Mouse (Mus musculus): ENCODE measurements at regions not wholly inside any gene's neighbourhood (a gene's known extent, or its start where the extent isn't known, plus 50 kb on each side); places are given as distances from the start of the nearest gene placed in this dataset.

DNA sequence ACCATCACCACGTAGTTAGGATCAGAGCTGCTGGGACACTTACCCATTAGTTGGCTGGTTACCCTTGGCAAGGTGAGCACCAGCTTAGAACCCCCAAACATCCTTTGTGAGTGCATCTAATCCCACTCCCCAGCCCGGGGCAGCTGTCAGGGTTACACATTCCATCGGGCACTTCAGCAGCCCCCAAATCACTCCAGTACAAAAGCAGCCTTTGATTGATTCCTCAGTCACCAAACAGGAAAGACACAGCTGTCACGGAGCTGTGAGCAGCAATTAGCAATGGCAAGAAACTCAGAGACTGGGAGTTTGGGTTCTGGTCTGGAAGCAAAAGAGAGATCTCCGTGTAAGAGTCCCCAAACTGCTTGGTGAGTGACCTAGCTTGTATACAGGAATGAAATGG is 245.1 kb upstream of the Sall1 start:
- H3K9ac ChIP-seq (replicated peaks): no peak overlapping the region
- H3K9me3 ChIP-seq (ENCODE audit: control insufficient read depth, low read length): no peaks in the 10 kb centered on the region
- H3K36me3 ChIP-seq (replicated peaks; ENCODE audit: control insufficient read depth, insufficient read depth, low read depth): no peaks in the 10 kb centered on the region
- ATAC-seq (ENCODE audit: insufficient read depth) (no peak), DNase-seq (ENCODE audit: low read depth in 3 of 3, low spot score in 3 of 3) (no peak)
- H3K4me3 ChIP-seq (ENCODE audit: insufficient read depth in 1 of 2, low read depth in 2 of 2, low read length in 2 of 2): no peak overlapping the region
- WGBS (ENCODE audit: insufficient replicate concordance): 14% methylated on average over 5 of the region's 5 CpGs
- H3K27me3 ChIP-seq (ENCODE audit: control insufficient read depth, insufficient read depth, low read length): no peaks in the 10 kb centered on the region
- H3K27ac ChIP-seq: no peak overlapping the region
- no peaks in the 10 kb centered on the region for H3K4me1 ChIP-seq (replicated peaks; ENCODE audit: control insufficient read depth in 2 of 2, insufficient read depth in 2 of 2, low read length in 1 of 2)
- no peak for TF ChIP-seq EP300 (IDR thresholded peaks at IDR 0.05; ENCODE audit: low read depth)
- no peak for TF ChIP-seq CTCF (IDR thresholded peaks at IDR 0.05; ENCODE audit: low read depth)
- H3K4me2 ChIP-seq (ENCODE audit: low read depth): no peak overlapping the region

DNA sequence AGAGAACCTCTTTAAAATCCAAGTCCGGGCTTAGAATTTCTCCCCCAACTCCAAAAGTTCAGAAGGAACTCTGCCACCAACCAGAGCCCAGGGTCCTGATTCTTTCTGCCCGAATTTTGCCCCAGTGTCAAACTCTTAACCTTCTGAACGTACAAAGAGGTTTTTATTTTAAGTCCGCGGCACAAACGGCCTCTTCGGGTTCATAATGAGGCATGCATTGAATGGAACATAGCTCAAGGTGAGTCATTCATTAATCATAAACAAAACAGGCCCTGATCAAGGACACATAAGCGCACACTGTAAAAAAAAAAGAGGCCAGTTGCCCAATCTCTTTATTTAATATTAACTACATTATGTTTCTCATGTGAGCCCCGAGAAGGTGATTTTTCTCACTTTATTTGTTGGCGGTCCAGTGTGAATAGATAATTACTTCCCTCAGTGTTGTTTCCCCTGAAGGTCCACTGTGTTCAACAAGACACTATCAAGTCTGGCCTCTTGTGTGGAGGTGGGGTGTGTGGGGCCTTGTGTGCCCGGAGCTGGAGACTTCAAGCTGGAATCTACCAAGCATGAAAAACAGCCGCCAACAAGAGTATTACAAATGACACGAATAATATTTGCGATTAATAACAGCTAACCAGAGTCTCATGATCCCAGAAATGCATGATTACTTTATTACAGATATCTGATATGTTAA is 241.1 kb upstream of the Sall1 start:
- DNase-seq (ENCODE audit: low read depth in 3 of 3, low spot score in 3 of 3): no peak
- ATAC-seq (ENCODE audit: insufficient read depth): no peak

DNA sequence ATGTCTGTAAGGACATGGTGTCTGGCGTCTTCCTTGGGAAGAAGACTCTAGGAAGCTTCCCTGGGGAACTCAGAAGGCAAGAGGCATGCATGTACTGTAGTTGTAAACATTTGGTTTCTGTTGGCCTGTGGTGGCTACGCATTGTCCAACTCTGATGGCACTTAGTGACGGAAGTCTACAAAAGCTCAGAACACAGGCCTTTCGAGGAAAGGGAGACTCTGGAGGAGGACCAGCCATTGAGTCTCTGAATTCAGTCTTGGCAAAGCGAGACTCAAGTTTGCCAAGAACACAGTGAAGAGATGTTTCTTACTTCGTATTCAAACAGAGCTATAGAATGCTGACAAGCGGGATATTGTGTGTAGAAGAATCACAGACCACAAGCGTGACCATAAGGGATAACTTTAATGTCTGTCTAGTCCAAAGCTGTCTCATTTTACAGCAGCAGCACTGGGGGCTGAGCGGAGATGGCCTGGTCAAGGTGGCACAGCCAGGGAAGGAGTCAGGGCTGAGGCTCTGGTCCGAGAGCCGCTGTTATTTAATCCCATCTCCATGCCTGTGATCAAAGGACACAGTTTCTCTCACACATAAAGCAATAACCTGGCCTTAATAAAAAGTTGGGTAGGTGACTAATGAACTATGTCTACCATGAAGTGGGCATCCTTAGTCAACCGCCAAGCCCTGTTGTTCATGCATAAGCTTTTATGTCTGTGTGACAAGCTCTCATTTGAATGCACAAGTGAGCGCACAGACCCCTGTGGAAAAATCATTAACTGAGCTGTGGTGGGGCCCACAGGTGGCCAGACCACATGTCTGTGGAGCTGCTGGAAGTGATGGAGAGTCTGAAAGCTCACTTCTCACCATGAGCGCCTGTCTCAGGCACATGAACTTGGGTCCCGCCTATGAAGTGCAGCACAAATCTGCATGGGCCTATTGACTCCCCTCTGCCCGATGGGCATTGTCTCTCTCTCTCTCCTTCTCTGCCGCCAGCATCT is 239.4 kb upstream of the Sall1 start:
- Histone ChIP-seq H3K27ac (no peak overlapping the region), H3K4me1 (replicated peaks; ENCODE audit: control insufficient read depth in 2 of 2, insufficient read depth in 2 of 2, low read length in 1 of 2) (no peaks in the 10 kb centered on the region), H3K9me3 (ENCODE audit: control insufficient read depth, low read length) (no peaks in the 10 kb centered on the region), H3K9ac (replicated peaks) (no peak overlapping the region), H3K4me2 (ENCODE audit: low read depth) (no peak overlapping the region), H3K27me3 (ENCODE audit: control insufficient read depth, insufficient read depth, low read length) (no peaks in the 10 kb centered on the region), H3K36me3 (replicated peaks; ENCODE audit: control insufficient read depth, insufficient read depth, low read depth) (no peaks in the 10 kb centered on the region), H3K4me3 (ENCODE audit: insufficient read depth in 1 of 2, low read depth in 2 of 2, low read length in 2 of 2) (no peak overlapping the region)
- WGBS (ENCODE audit: insufficient replicate concordance): 68% methylated on average over 17 of the region's 17 CpGs
- ATAC-seq (ENCODE audit: insufficient read depth) (no peak), DNase-seq (ENCODE audit: low read depth in 3 of 3, low spot score in 3 of 3) (no peak)
- TF ChIP-seq EP300 (IDR thresholded peaks at IDR 0.05; ENCODE audit: low read depth): no peak
- TF ChIP-seq CTCF (IDR thresholded peaks at IDR 0.05; ENCODE audit: low read depth): no peak

More for the DNA sequence above, 241.1 kb upstream of the Sall1 start:
- no peak overlapping the region for H3K4me2 ChIP-seq (ENCODE audit: low read depth)
- WGBS (ENCODE audit: insufficient replicate concordance): 75% methylated on average over 14 of the region's 14 CpGs
- H3K4me1 ChIP-seq (replicated peaks; ENCODE audit: control insufficient read depth in 2 of 2, insufficient read depth in 2 of 2, low read length in 1 of 2): no peaks in the 10 kb centered on the region
- no peak overlapping the region for H3K9ac ChIP-seq (replicated peaks)
- H3K9me3 ChIP-seq (ENCODE audit: control insufficient read depth, low read length): no peaks in the 10 kb centered on the region
- H3K4me3 ChIP-seq (ENCODE audit: insufficient read depth in 1 of 2, low read depth in 2 of 2, low read length in 2 of 2): no peak overlapping the region
- no peaks in the 10 kb centered on the region for H3K36me3 ChIP-seq (replicated peaks; ENCODE audit: control insufficient read depth, insufficient read depth, low read depth)
- no peak overlapping the region for H3K27ac ChIP-seq
- TF ChIP-seq EP300 (IDR thresholded peaks at IDR 0.05; ENCODE audit: low read depth) (no peak), CTCF (IDR thresholded peaks at IDR 0.05; ENCODE audit: low read depth) (no peak)
- H3K27me3 ChIP-seq (ENCODE audit: control insufficient read depth, insufficient read depth, low read length): no peaks in the 10 kb centered on the region

DNA sequence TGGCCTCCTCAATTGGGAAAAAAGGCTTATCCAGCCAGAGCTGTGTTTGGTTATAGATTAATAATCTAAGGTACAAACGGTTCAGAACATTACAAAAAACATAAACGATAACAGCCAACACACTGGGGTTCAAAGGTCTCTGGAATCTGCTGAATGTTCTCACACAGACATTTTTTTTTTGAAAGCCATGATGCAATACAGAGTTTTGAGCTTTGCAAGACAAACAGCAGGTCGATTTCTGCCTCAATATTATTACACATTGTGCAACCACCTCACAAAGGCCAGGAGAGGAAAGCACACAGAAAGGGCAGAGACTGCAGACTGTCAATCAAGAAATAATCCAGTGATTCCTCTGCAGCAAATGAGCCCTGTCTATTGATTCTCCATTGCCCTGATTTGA is 235.9 kb upstream of the Sall1 start:
- H3K9me3 ChIP-seq (ENCODE audit: control insufficient read depth, low read length): no peaks in the 10 kb centered on the region
- no peak overlapping the region for H3K9ac ChIP-seq (replicated peaks)
- H3K27me3 ChIP-seq (ENCODE audit: control insufficient read depth, insufficient read depth, low read length): no peaks in the 10 kb centered on the region
- no peaks in the 10 kb centered on the region for H3K36me3 ChIP-seq (replicated peaks; ENCODE audit: control insufficient read depth, insufficient read depth, low read depth)
- H3K4me1 ChIP-seq (replicated peaks; ENCODE audit: control insufficient read depth in 2 of 2, insufficient read depth in 2 of 2, low read length in 1 of 2): no peaks in the 10 kb centered on the region
- no peak overlapping the region for H3K4me3 ChIP-seq (ENCODE audit: insufficient read depth in 1 of 2, low read depth in 2 of 2, low read length in 2 of 2)
- DNase-seq (ENCODE audit: low read depth in 3 of 3, low spot score in 3 of 3): peak; percentile 13 to 35 (median 22)
- H3K27ac ChIP-seq: no peak overlapping the region
- 39% methylated on average over 3 of the region's 3 CpGs for WGBS (ENCODE audit: insufficient replicate concordance)
- H3K4me2 ChIP-seq (ENCODE audit: low read depth): no peak overlapping the region
- ATAC-seq (ENCODE audit: insufficient read depth): peak; percentile 60; the same call in 1 of the 2 replicates
- TF ChIP-seq EP300 (IDR thresholded peaks at IDR 0.05; ENCODE audit: low read depth) (no peak), CTCF (IDR thresholded peaks at IDR 0.05; ENCODE audit: low read depth) (no peak)

DNA sequence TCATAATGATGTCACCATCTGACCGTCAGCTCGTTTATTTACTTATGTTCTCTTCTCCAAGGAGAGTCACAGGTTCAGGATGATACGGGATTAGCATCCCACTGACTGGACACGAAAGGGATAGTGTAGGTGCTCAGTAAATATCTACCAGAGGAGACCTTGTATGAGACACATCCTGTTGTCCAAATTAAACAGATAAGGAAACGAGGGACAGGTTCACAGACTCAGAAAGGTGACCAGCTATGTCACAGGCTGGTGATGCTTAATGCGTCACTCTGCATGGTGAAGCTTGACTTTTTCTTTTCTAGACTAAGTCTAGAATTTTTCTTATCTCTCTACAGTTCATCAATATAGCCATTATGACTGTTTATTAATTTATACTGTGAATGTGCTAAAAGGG is 235.2 kb upstream of the Sall1 start:
- TF ChIP-seq CTCF (IDR thresholded peaks at IDR 0.05; ENCODE audit: low read depth) (no peak), EP300 (IDR thresholded peaks at IDR 0.05; ENCODE audit: low read depth) (no peak)
- no peak overlapping the region for H3K9ac ChIP-seq (replicated peaks)
- H3K4me2 ChIP-seq (ENCODE audit: low read depth): no peak overlapping the region
- H3K4me1 ChIP-seq (replicated peaks; ENCODE audit: control insufficient read depth in 2 of 2, insufficient read depth in 2 of 2, low read length in 1 of 2): no peaks in the 10 kb centered on the region
- H3K27me3 ChIP-seq (ENCODE audit: control insufficient read depth, insufficient read depth, low read length): no peaks in the 10 kb centered on the region
- no peak overlapping the region for H3K27ac ChIP-seq
- DNase-seq (ENCODE audit: low read depth in 3 of 3, low spot score in 3 of 3) (no peak), ATAC-seq (ENCODE audit: insufficient read depth) (no peak)
- no peaks in the 10 kb centered on the region for H3K36me3 ChIP-seq (replicated peaks; ENCODE audit: control insufficient read depth, insufficient read depth, low read depth)
- H3K9me3 ChIP-seq (ENCODE audit: control insufficient read depth, low read length): no peaks in the 10 kb centered on the region
- 56% methylated on average over 6 of the region's 6 CpGs for WGBS (ENCODE audit: insufficient replicate concordance)
- H3K4me3 ChIP-seq (ENCODE audit: insufficient read depth in 1 of 2, low read depth in 2 of 2, low read length in 2 of 2): no peak overlapping the region
